Mouse (Mus musculus) cortical plate, adult 2 months (tissue): ENCODE measurements around the gene Xaf1.
A peak's percentile ranks its signal among the peaks of the same experiment; 100 is the strongest.

ENCODE experiments used
- CTCF ChIP-seq: fragments of 200-500 bp; IDR thresholded peaks from 2 replicates; pipeline ENCODE4 v1.5.1; 2011; ENCODE audit warnings: mild to moderate bottlenecking, control low read depth, low read length; ENCODE audit not compliant: insufficient read depth; ENCODE audit errors: extremely low read depth
- POLR2A ChIP-seq: fragments of 200-500 bp; IDR thresholded peaks from 2 replicates; pipeline ENCODE4 v1.6.1; 2011; ENCODE audit warnings: mild to moderate bottlenecking, low read length, control low read depth; ENCODE audit not compliant: insufficient read depth; ENCODE audit errors: extremely low read depth

DNA sequence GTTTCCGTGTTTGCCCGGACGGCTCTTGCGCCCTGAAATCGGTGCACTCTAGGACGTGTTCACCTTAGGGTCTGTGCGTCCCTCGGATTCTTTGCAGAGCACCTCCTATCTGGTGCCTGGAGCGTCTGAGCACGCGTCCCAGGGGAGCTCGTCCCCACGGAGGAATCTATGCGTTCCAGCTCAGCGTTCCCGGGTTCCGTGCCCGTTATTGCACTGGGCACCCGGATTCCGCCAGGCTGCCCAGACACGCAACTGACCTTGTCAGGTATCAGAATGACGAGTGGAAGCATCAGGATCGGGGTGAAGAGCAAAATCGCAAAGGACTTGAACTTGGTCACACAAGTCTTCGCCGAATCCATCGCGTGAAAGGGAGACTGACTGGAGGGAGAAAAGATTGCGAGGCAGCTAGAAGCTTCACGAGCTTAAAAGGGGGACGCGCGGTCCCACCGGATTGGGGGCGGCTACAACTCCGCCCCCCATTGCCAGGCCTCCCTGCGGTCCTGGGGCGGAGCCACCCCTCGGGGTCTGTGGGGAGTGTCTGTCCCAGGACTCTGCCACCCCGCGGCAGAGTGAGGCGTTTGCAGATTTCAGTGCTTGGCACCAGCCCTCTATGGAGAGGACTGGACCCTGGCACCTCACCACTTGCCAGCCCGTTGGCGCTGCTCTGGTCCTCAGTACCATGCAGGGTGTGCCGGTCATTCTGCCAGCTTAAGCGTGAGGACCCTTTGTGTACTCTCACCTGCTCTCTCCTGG, 35.0 kb upstream of the Xaf1 start:
- peak; percentile 14; the same call in 1 of the 2 replicates for TF ChIP-seq CTCF
- peak; percentile 64; the same call in 1 of the 2 replicates for TF ChIP-seq POLR2A
